Mouse (Mus musculus): ENCODE data around the gene Cfap73.

Gene Cfap73

GRCm38 (mm10) chr5:120586741-120587615 is 47.1 kb downstream of the Cfap73 start:
- no peak for DNase-seq (ENCODE audit: low read depth)

- DNase-seq (ENCODE audit: low read depth), result no peak
Observed at GRCm38 (mm10) chr5:120584968-120585367, 49.1 kb downstream of the Cfap73 start.

- DNase-seq (ENCODE audit: low read depth), result no peak
Observed at GRCm38 (mm10) chr5:120583511-120583910, 50.5 kb downstream of the Cfap73 start.

GRCm38 (mm10) chr5:120582002-120582401 is 52.0 kb downstream of the Cfap73 start:
- no peak for DNase-seq (ENCODE audit: low read depth)

- DNase-seq (ENCODE audit: low read depth), result no peak
Observed at GRCm38 (mm10) chr5:120579898-120580626, 54.0 kb downstream of the Cfap73 start.

GRCm38 (mm10) chr5:120579211-120579897 is 54.7 kb downstream of the Cfap73 start:
- DNase-seq (ENCODE audit: low read depth), result no peak

GRCm38 (mm10) chr5:120578504-120579081 is 55.4 kb downstream of the Cfap73 start:
- no peak for DNase-seq (ENCODE audit: low read depth)
